In the genomic region with DNA sequence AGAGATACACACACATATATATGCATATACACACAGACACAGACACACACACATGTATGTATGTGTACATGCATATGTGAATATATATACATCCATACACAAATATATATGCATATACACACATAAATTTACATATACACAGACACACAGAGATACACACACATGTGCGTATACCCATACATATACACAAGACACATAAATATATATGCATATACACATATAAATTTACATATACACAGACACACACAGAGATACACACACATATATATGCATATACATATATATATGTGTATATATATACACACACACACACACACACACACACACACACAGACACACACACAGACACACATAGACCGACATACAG, we compare ENCODE assay signal across 8 mouse cellular contexts. TPM values are rescaled to one million over a fixed set of nuclear protein-coding genes. Genes with fewer than 3 reads are reported as not detected.
DNase-seq lines count a peak whose midpoint lies in the region; ATAC-seq and TF ChIP-seq lines count a peak whose summit lies in the region.

No protein-coding gene starts in this region.

- H3K9me3 ChIP-seq in heart, embryonic 11.5 days (replicated peaks; ENCODE audit: control insufficient read depth, low read length) = no peaks in the 10 kb centered on the region
- H3K9me3 ChIP-seq in ES-E14 (ENCODE audit: control insufficient read depth, insufficient read depth, low read depth, low read length) = no peaks in the 10 kb centered on the region
- H3K9me3 ChIP-seq in hindbrain, embryonic 12.5 days (replicated peaks) = no peaks in the 10 kb centered on the region
- no peaks in the 10 kb centered on the region for H3K9me3 ChIP-seq in midbrain, embryonic 10.5 days (replicated peaks)

- H3K4me3 ChIP-seq in heart, embryonic 11.5 days (ENCODE audit: low read depth, low read length) = peak overlapping the region; percentile 67
- peak overlapping the region; percentile 47 to 67; a peak in 3 of 4 replicates for H3K4me3 ChIP-seq in ES-E14 (ENCODE audit: insufficient read depth in 1 of 2, low read depth in 1 of 2, low read length in 2 of 2, poor library complexity in 1 of 2, severe bottlenecking in 1 of 2)
- peak overlapping the region; percentile 77 for H3K4me3 ChIP-seq in hindbrain, embryonic 12.5 days
- H3K4me3 ChIP-seq in midbrain, embryonic 10.5 days = peak overlapping the region; percentile 79

- H3K9ac ChIP-seq in heart, embryonic 11.5 days (ENCODE audit: low read depth, low read length) = peak overlapping the region; percentile 72
- no peak overlapping the region; the same call in 1 of the 2 replicates for H3K9ac ChIP-seq in ES-E14 (ENCODE audit: insufficient read depth, low read depth, low read length, poor library complexity, severe bottlenecking)
- H3K9ac ChIP-seq in hindbrain, embryonic 12.5 days = peak overlapping the region; percentile 85; the same call in 1 of the 2 replicates

- no peak for ATAC-seq in heart, embryonic 11.5 days (replicated peaks; ENCODE audit: insufficient number of reproducible peaks, low FRiP score, low TSS enrichment)
- ATAC-seq in hindbrain, embryonic 12.5 days (ENCODE audit: low FRiP score) = peak; percentile 35; the same call in 1 of the 2 replicates

- no peaks in the 10 kb centered on the region for H3K4me1 ChIP-seq in heart, embryonic 11.5 days (ENCODE audit: control insufficient read depth, insufficient read depth, low read length)
- H3K4me1 ChIP-seq in ES-E14 (ENCODE audit: control insufficient read depth in 2 of 2, insufficient read depth in 2 of 2, low read length in 2 of 2, poor library complexity in 1 of 2) = no peaks in the 10 kb centered on the region
- H3K4me1 ChIP-seq in hindbrain, embryonic 12.5 days = peaks cover 6% of the 10 kb centered on the region
- H3K4me1 ChIP-seq in midbrain, embryonic 10.5 days = peaks cover 4% of the 10 kb centered on the region

- no peak for DNase-seq in heart, postnatal 14 days
- DNase-seq in ES-E14 (ENCODE audit: low read depth, low spot score) = no peak
- DNase-seq in midbrain, embryonic 10.5 days (ENCODE audit: low spot score) = no peak
- no peak for DNase-seq in thymus, postnatal 36 days
- no peak for DNase-seq in left cerebral cortex, postnatal 25 days (ENCODE audit: low spot score in 2 of 2)
- no peak for DNase-seq in urinary bladder, postnatal 4 days (ENCODE audit: low spot score in 2 of 2)

- in situ Hi-C loops in ES-E14 (cut with MboI; ENCODE audit: low sequenced_read_pairs in 2 of 2, unreplicated experiment in 2 of 2) = no loop called here

- H3K27ac ChIP-seq in heart, embryonic 11.5 days (ENCODE audit: low read depth, low read length) = no peak overlapping the region
- H3K27ac ChIP-seq in ES-E14 (ENCODE audit: insufficient read depth, low read depth, low read length, poor library complexity, severe bottlenecking) = no peak overlapping the region
- no peak overlapping the region for H3K27ac ChIP-seq in hindbrain, embryonic 12.5 days
- peak overlapping the region; percentile 84; the same call in 1 of the 2 replicates for H3K27ac ChIP-seq in midbrain, embryonic 10.5 days (replicated peaks)

- peaks cover 21% of the 10 kb centered on the region for H3K27me3 ChIP-seq in heart, embryonic 11.5 days (ENCODE audit: control insufficient read depth, insufficient read depth, low read length)
- peaks cover 15% of the 10 kb centered on the region for H3K27me3 ChIP-seq in hindbrain, embryonic 12.5 days
- peaks cover 43% of the 10 kb centered on the region for H3K27me3 ChIP-seq in midbrain, embryonic 10.5 days (ENCODE audit: low read depth, poor library complexity, severe bottlenecking)

- WGBS in heart, embryonic 11.5 days (ENCODE audit: insufficient replicate concordance) = 52% methylated on average over 2 of the region's 2 CpGs
- WGBS in hindbrain, embryonic 12.5 days = 48% methylated on average over 2 of the region's 2 CpGs
- WGBS in midbrain, embryonic 10.5 days = 58% methylated on average over 2 of the region's 2 CpGs

- intact Hi-C loops in heart, postnatal 14 days (cut with DNase I) = no loop called here
- intact Hi-C loops in left cerebral cortex, postnatal 25 days (cut with DNase I) = no loop called here

- peak overlapping the region; percentile 98 for H3K4me2 ChIP-seq in heart, embryonic 11.5 days
- H3K4me2 ChIP-seq in hindbrain, embryonic 12.5 days (replicated peaks) = peak overlapping the region; percentile 100

- H3K36me3 ChIP-seq in heart, embryonic 11.5 days (ENCODE audit: control insufficient read depth, insufficient read depth, low read length) = no peaks in the 10 kb centered on the region
- no peaks in the 10 kb centered on the region for H3K36me3 ChIP-seq in ES-E14 (ENCODE audit: control insufficient read depth, insufficient read depth, low read length, poor library complexity, severe bottlenecking)
- no peaks in the 10 kb centered on the region for H3K36me3 ChIP-seq in hindbrain, embryonic 12.5 days
- H3K36me3 ChIP-seq in midbrain, embryonic 10.5 days = no peaks in the 10 kb centered on the region

TF ChIP-seq in ES-E14, 5 proteins besides CTCF, POLR2A, EP300 and RAD21:
- TF ChIP-seq ZC3H11A (IDR thresholded peaks at IDR 0.05; ENCODE audit: borderline replicate concordance, low read depth, low read length) = no peak
- TF ChIP-seq ZNF384 (IDR thresholded peaks at IDR 0.05; ENCODE audit: low read depth, low read length) = no peak
- no peak for TF ChIP-seq CHD2 (IDR thresholded peaks at IDR 0.05; ENCODE audit: low read depth, low read length)
- no peak for TF ChIP-seq MAFK (IDR thresholded peaks at IDR 0.05; ENCODE audit: insufficient read depth, low read depth, low read length)
- TF ChIP-seq HCFC1 (IDR thresholded peaks at IDR 0.05; ENCODE audit: borderline replicate concordance, insufficient read depth, low read length) = no peak

RNA-seq across cellular contexts. Expression of a gene that starts 0.6 kb away (rescaled TPM):
- polyA plus RNA-seq in heart, embryonic 11.5 days (2014; fragmentation: Nextera tagmentation; extraction: Ambion mirVana) = 0.94 and 1.7 TPM in 2 replicates
- total RNA-seq in heart, postnatal 14 days (2021) = 10 to 100 TPM; 13.8 to 14.8 TPM
- total RNA-seq in ES-E14 (2012; rRNA removed) = 0.48 and 0.71 TPM in 2 replicates
- 3.7 and 3.9 TPM in 2 replicates for polyA plus RNA-seq in hindbrain, embryonic 12.5 days (2016; fragmentation: Nextera tagmentation; extraction: Ambion mirVana)
- polyA plus RNA-seq in midbrain, embryonic 10.5 days (2016; fragmentation: Nextera tagmentation; extraction: Ambion mirVana) = 1.1 and 1.7 TPM in 2 replicates
- total RNA-seq in left cerebral cortex, postnatal 25 days (2021) = 1 to 10 TPM; 8.2 to 8.8 TPM

RNA-seq across cellular contexts. Expression of a gene that starts 38.8 kb away (rescaled TPM):
- polyA plus RNA-seq in heart, embryonic 11.5 days (2014; fragmentation: Nextera tagmentation; extraction: Ambion mirVana) = 54.5 and 55.0 TPM in 2 replicates
- 10 to 100 TPM; 24.3 to 24.6 TPM for total RNA-seq in heart, postnatal 14 days (2021)
- total RNA-seq in ES-E14 (2012; rRNA removed) = 29.7 and 45.6 TPM in 2 replicates
- polyA plus RNA-seq in hindbrain, embryonic 12.5 days (2016; fragmentation: Nextera tagmentation; extraction: Ambion mirVana) = 90.7 and 98.0 TPM in 2 replicates
- polyA plus RNA-seq in midbrain, embryonic 10.5 days (2016; fragmentation: Nextera tagmentation; extraction: Ambion mirVana) = 91.0 and 104 TPM in 2 replicates
- 10 to 100 TPM; 39.5 to 49.7 TPM for total RNA-seq in left cerebral cortex, postnatal 25 days (2021)
